Mouse (Mus musculus) forebrain, postnatal 0 days (tissue): ENCODE measurements at regions not wholly inside any gene's neighbourhood (a gene's known extent, or its start where the extent isn't known, plus 50 kb on each side); places are given as distances from the start of the nearest gene placed in this dataset.

Source experiments
- ATAC-seq: fragments of 200-750 bp; cut with Nextera tagmentation; 2 replicates; pipeline ENCODE4 v1.8.0; 2017; ENCODE audit warnings: mild to moderate bottlenecking, moderate library complexity
- DNase-seq: peaks from one replicate; pipeline ENCODE4 v3.0.0-alpha.2; 2015
- H3K27ac ChIP-seq: fragments of 300-500 bp; sonication (generic); 2 replicates; pipeline ENCODE4 v1.5.1; 2014; ENCODE audit warnings: low read depth, mild to moderate bottlenecking, antibody characterized with exemption, low read length, moderate library complexity, mixed read lengths
- H3K27me3 ChIP-seq: fragments of 300-500 bp; sonication (generic); 2 replicates; pipeline ENCODE4 v1.6.1; 2014; ENCODE audit warnings: mild to moderate bottlenecking, low read length, mixed read lengths; ENCODE audit not compliant: insufficient read depth
- H3K36me3 ChIP-seq: fragments of 300-500 bp; sonication (generic); 2 replicates; pipeline ENCODE4 v1.6.1; 2014; ENCODE audit warnings: mild to moderate bottlenecking, moderate library complexity; ENCODE audit not compliant: insufficient read depth
- H3K4me1 ChIP-seq: fragments of 300-500 bp; sonication (generic); 2 replicates; pipeline ENCODE4 v1.6.1; 2014; ENCODE audit warnings: antibody characterized with exemption; ENCODE audit not compliant: insufficient read depth
- H3K4me2 ChIP-seq: fragments of 300-500 bp; sonication (generic); 2 replicates; pipeline ENCODE4 v1.6.1; 2014; ENCODE audit warnings: low read depth, mild to moderate bottlenecking, moderate library complexity
- H3K4me3 ChIP-seq: fragments of 300-500 bp; sonication (generic); 2 replicates; pipeline ENCODE4 v1.5.1; 2014; ENCODE audit warnings: low read depth, low read length, mixed read lengths
- H3K9ac ChIP-seq: fragments of 300-500 bp; sonication (generic); 2 replicates; pipeline ENCODE4 v1.6.1; 2014; ENCODE audit warnings: mild to moderate bottlenecking
- H3K9me3 ChIP-seq: fragments of 300-500 bp; sonication (generic); 2 replicates; pipeline ENCODE4 v1.6.1; 2016; ENCODE audit warnings: low read length
- CTCF ChIP-seq: sonication (generic); IDR thresholded peaks from 2 replicates; pipeline ENCODE4 v1.5.1; 2016; ENCODE audit warnings: antibody characterized with exemption, control low read depth, low read depth
- WGBS: fragments of 180-500 bp; shearing (Covaris S2); extraction: QIAGEN DNeasy Blood & Tissue Kit; methylation state at CpG from one replicate; pipeline ENCODE4 v1.1.7; 2014; 5-methylcytosine and 5-hydroxymethylcytosine counted together

GRCm38 (mm10) chr2:50702584-50703450 is 406.2 kb upstream of the Mmadhc start:
- no peak overlapping the region for H3K4me3 ChIP-seq
- 66% methylated on average over 15 of the region's 15 CpGs for WGBS
- H3K9me3 ChIP-seq = no peaks in the 10 kb centered on the region
- ATAC-seq = no peak
- H3K4me2 ChIP-seq = no peak overlapping the region
- no peaks in the 10 kb centered on the region for H3K27me3 ChIP-seq
- no peaks in the 10 kb centered on the region for H3K36me3 ChIP-seq
- no peaks in the 10 kb centered on the region for H3K4me1 ChIP-seq
- DNase-seq = no peak
- TF ChIP-seq CTCF = no peak
- no peak overlapping the region for H3K9ac ChIP-seq
- H3K27ac ChIP-seq = no peak overlapping the region

- Histone ChIP-seq H3K27me3 (no peaks in the 10 kb centered on the region), H3K27ac (no peak overlapping the region), H3K4me3 (no peak overlapping the region), H3K9me3 (no peaks in the 10 kb centered on the region), H3K36me3 (no peaks in the 10 kb centered on the region), H3K9ac (no peak overlapping the region), H3K4me2 (no peak overlapping the region), H3K4me1 (no peaks in the 10 kb centered on the region)
- ATAC-seq (no peak), DNase-seq (no peak)
- 87% methylated on average over 6 of the region's 6 CpGs for WGBS
- TF ChIP-seq CTCF = no peak
Measured at GRCm38 (mm10) chr2:50698841-50699240, 402.2 kb upstream of the Mmadhc start.

DNA sequence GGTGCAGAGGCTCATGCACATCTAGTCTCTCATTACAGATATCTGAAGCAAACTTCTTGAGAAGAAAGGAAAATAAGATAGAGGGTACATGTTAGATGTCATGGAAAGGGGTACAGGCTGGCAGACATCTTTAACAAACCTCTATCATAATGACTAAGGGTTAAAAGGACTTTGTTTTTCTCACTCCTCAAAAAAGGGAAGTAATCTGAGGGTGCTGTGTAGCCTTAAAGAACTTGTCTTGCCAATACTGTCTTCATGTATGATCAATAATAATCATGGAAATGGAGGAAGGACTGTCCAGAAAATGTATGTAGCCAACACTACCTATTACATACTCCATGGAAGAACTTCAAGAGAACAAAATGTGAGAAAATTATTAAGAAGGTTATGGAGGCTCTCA is 400.0 kb upstream of the Mmadhc start:
- no peak overlapping the region for H3K4me2 ChIP-seq
- H3K36me3 ChIP-seq = no peaks in the 10 kb centered on the region
- no peak for ATAC-seq
- H3K4me1 ChIP-seq = no peaks in the 10 kb centered on the region
- no peak overlapping the region for H3K4me3 ChIP-seq
- H3K9me3 ChIP-seq = no peaks in the 10 kb centered on the region
- no peak for TF ChIP-seq CTCF
- no peak overlapping the region for H3K27ac ChIP-seq
- no peaks in the 10 kb centered on the region for H3K27me3 ChIP-seq
- no peak overlapping the region for H3K9ac ChIP-seq
- no peak for DNase-seq

GRCm38 (mm10) chr2:50694849-50695248 is 398.2 kb upstream of the Mmadhc start:
- Histone ChIP-seq H3K36me3 (no peaks in the 10 kb centered on the region), H3K27ac (no peak overlapping the region), H3K4me3 (no peak overlapping the region), H3K9me3 (no peaks in the 10 kb centered on the region), H3K4me2 (no peak overlapping the region), H3K9ac (no peak overlapping the region), H3K27me3 (no peaks in the 10 kb centered on the region), H3K4me1 (no peaks in the 10 kb centered on the region)
- no peak for TF ChIP-seq CTCF
- WGBS = 33% methylated on average over 2 of the region's 2 CpGs
- peak; percentile 56; the same call in 1 of the 2 replicates for ATAC-seq
- peak; percentile 9 for DNase-seq

DNA sequence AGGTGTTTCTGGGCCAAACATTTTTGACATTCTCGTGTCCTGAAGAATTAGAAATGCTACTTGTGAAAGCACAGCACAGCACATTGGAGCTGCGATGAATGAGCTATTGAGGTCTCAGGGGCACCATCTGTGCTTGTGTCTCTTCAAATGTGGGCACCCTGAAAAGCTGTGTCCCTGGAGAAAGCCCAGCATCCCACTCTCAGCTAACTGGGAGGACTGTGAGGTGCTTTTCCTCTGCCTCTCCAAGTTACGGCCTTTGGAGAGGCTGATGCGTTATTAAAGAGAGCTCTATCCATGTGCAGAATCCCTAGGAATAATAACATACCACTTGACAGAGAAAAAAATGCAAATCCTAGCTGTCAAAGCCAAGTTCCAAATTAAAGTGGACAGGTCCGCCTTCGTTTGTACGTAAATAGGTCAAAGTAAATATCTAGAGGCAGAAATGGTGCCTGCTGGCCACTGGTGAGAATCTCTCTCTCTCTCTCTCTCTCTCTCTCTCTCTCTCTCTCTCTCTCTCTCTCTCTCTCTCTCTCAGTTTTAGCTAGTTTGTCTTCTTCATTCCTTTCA is 397.3 kb upstream of the Mmadhc start:
- DNase-seq = no peak
- H3K27ac ChIP-seq = no peak overlapping the region

GRCm38 (mm10) chr2:50690120-50691103 is 393.8 kb upstream of the Mmadhc start:
- no peak for TF ChIP-seq CTCF
- WGBS = 89% methylated on average over 11 of the region's 11 CpGs

More for the DNA sequence above, 397.3 kb upstream of the Mmadhc start:
- no peaks in the 10 kb centered on the region for H3K27me3 ChIP-seq
- H3K9me3 ChIP-seq = no peaks in the 10 kb centered on the region
- no peak overlapping the region for H3K4me3 ChIP-seq
- no peak overlapping the region for H3K4me2 ChIP-seq
- no peaks in the 10 kb centered on the region for H3K36me3 ChIP-seq
- ATAC-seq = no peak
- WGBS = 25% methylated on average over 7 of the region's 7 CpGs
- no peaks in the 10 kb centered on the region for H3K4me1 ChIP-seq
- no peak for TF ChIP-seq CTCF
- no peak overlapping the region for H3K9ac ChIP-seq

More at GRCm38 (mm10) chr2:50690120-50691103, 393.8 kb upstream of the Mmadhc start:
- H3K36me3 ChIP-seq = no peaks in the 10 kb centered on the region
- no peak overlapping the region for H3K4me2 ChIP-seq
- no peak for DNase-seq
- H3K27me3 ChIP-seq = no peaks in the 10 kb centered on the region
- H3K9ac ChIP-seq = no peak overlapping the region
- H3K27ac ChIP-seq = no peak overlapping the region
- ATAC-seq = no peak
- H3K4me3 ChIP-seq = no peak overlapping the region
- no peaks in the 10 kb centered on the region for H3K4me1 ChIP-seq
- H3K9me3 ChIP-seq = no peaks in the 10 kb centered on the region
